Mouse (Mus musculus): ENCODE data around the gene Slc16a6. TPM values are rescaled to one million over a fixed set of nuclear protein-coding genes. Genes with fewer than 3 reads are reported as not detected.

Slc16a6 gene
- polyA plus RNA-seq, 1 experiment from 2014 or later = 3.6 TPM

DNA sequence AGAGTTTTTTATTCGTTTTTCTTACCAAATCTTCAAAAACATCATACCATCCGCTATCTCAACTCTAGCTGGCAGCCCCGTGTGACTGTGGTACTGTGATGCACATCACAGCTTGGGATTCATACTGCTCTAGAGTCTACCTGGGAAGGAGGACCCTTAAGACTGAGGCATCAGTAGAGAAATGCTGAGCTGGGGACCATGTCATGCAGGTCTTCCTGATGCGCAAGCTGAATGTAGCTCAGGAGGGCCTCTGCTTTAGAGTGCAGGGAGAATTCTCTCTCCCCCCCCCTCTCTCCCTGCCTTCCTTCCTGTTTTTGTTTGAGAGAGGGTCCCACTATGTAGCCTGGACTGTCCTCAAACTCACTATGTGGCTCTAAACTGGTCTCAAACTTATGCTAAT is 32.8 kb downstream of the Slc16a6 start:
- Histone ChIP-seq H3K36me3 (ENCODE audit: poor library complexity, severe bottlenecking) (peaks cover 28% of the 10 kb centered on the region), H3K4me3 (no peak overlapping the region; the same call in 1 of the 2 replicates), H3K9ac (no peak overlapping the region), H3K9me3 (replicated peaks) (no peaks in the 10 kb centered on the region), H3K27ac (no peak overlapping the region), H3K4me2 (peak overlapping the region; percentile 69), H3K4me1 (peaks cover 8% of the 10 kb centered on the region), H3K27me3 (peaks cover 5% of the 10 kb centered on the region; the same call in 1 of the 2 replicates)
- no peak for ATAC-seq
- 61% methylated on average over 4 of the region's 4 CpGs for WGBS

DNA sequence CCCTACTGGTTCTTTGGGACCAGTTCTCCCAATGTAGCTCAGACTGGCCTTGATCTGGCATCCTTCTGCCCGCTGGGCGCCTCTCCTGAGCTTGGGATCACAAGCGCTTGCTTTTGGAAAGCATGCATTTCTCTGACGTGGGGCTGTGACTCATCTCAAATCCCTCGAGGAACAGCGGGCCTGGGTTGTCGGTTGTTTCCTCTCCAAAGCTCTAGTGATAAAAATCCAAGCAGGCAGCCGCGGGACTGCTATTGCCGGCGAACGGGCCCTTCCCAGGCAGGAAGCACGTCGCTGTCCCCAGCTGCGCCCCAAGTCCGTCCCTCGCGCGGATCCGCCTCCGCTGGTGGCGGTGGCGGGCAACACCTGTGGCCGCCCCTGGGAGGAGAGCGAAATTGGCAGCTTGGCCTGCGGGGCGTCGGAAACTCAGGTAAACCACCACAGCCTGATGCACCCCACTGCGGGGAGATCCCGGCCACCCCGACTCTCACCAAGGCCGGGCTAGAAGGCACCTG is 33.5 kb downstream of the Slc16a6 start:
- no peak overlapping the region for H3K27ac ChIP-seq
- peak overlapping the region; percentile 43 for H3K4me3 ChIP-seq
- H3K9me3 ChIP-seq (replicated peaks) = no peaks in the 10 kb centered on the region
- peaks cover 35% of the 10 kb centered on the region for H3K36me3 ChIP-seq (ENCODE audit: poor library complexity, severe bottlenecking)
- H3K27me3 ChIP-seq = peaks cover 5% of the 10 kb centered on the region; the same call in 1 of the 2 replicates
- peaks cover 8% of the 10 kb centered on the region for H3K4me1 ChIP-seq
- 2% methylated on average over 32 of the region's 32 CpGs for WGBS
- ATAC-seq = peak; percentile 61
- peak overlapping the region; percentile 67 for H3K9ac ChIP-seq
- peak overlapping the region; percentile 69 for H3K4me2 ChIP-seq

DNA sequence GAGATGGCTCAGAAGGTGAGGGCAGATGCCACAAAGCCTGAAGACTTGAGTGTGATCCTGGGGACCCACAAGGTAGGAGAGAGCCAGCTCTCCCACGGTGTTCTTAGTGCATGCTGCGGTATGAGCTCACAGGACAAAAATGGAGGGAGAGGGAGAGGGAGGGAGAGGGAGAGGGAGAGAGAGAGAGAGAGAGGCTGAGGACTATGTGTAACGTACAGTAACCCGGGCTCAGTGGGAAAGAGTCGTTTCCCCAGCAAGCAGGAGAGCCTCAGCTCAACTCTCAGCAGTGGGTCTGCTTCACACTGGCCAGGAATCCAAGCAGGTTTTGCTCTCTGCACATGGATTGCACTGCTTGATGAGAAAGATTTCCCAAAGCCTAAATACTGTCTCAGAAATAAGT is 34.2 kb downstream of the Slc16a6 start:
- peak; percentile 55; the same call in 1 of the 2 replicates for ATAC-seq
- 17% methylated on average over 5 of the region's 5 CpGs for WGBS
- peaks cover 5% of the 10 kb centered on the region; the same call in 1 of the 2 replicates for H3K27me3 ChIP-seq
- peak overlapping the region; percentile 69 for H3K4me2 ChIP-seq
- no peak overlapping the region for H3K9ac ChIP-seq
- no peak overlapping the region for H3K4me3 ChIP-seq
- H3K4me1 ChIP-seq = peaks cover 8% of the 10 kb centered on the region
- H3K36me3 ChIP-seq (ENCODE audit: poor library complexity, severe bottlenecking) = peaks cover 42% of the 10 kb centered on the region
- H3K27ac ChIP-seq = no peak overlapping the region
- no peaks in the 10 kb centered on the region for H3K9me3 ChIP-seq (replicated peaks)

DNA sequence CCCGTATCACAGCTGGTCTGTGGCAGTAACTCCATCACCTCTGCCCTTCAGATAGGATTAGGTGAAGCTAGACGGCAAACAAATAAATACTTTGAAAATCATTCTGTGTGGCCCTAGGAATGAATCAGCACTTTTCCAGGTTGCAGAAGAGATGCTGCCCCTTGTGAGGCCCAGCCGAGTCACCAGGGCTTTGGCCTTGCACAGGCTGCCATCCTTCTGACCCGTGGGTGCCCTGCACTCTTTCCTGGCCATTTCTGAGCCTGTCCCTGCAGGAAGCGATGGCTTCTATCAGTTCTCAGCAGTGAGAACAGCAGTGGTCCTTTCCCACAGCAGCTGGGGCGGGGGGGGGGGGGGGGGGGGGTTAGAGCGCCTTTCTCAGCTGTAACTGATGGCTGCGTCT is 36.5 kb downstream of the Slc16a6 start:
- H3K4me3 ChIP-seq = no peak overlapping the region
- 60% methylated on average over 8 of the region's 8 CpGs for WGBS
- H3K36me3 ChIP-seq (ENCODE audit: poor library complexity, severe bottlenecking) = peaks cover 48% of the 10 kb centered on the region

DNA sequence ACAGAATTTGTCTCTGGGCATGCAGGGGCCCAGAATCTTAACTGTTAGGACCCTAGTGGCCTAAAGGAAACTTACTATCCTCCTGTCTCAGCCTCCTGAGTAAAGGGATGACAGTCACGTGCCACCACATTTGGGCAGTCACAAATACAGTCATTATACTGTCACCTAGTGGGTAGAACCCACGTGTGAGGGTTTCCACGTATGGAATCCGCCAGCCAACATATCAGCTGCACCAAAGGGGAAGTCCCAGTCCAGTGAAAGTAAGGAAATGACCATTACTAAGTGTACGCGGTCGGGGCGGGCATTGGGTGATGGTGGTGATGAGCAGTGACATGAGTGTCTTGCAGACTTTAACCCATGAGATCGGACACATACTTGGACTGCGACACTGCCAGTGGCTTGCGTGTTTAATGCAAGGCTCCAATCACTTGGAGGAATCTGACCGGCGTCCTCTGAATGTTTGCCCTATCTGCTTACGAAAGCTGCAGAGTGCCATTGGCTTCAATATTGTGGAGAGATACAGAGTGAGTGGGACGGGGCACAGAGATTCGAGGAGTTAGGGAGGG is 39.1 kb downstream of the Slc16a6 start:
- H3K4me2 ChIP-seq = no peak overlapping the region
- no peak for ATAC-seq
- no peak overlapping the region for H3K9ac ChIP-seq
- H3K27me3 ChIP-seq = no peaks in the 10 kb centered on the region
- peaks cover 7% of the 10 kb centered on the region for H3K4me1 ChIP-seq
- H3K27ac ChIP-seq = no peak overlapping the region
- H3K4me3 ChIP-seq = no peak overlapping the region
- H3K9me3 ChIP-seq (replicated peaks) = no peaks in the 10 kb centered on the region
- H3K36me3 ChIP-seq (ENCODE audit: poor library complexity, severe bottlenecking) = peaks cover 68% of the 10 kb centered on the region
- WGBS = 94% methylated on average over 16 of the region's 16 CpGs

More for the DNA sequence above, 36.5 kb downstream of the Slc16a6 start:
- H3K4me1 ChIP-seq = peaks cover 8% of the 10 kb centered on the region
- H3K4me2 ChIP-seq = no peak overlapping the region
- H3K9me3 ChIP-seq (replicated peaks) = no peaks in the 10 kb centered on the region
- no peak overlapping the region for H3K9ac ChIP-seq
- no peak overlapping the region for H3K27ac ChIP-seq
- ATAC-seq = no peak
- H3K27me3 ChIP-seq = peaks cover 5% of the 10 kb centered on the region; the same call in 1 of the 2 replicates

DNA sequence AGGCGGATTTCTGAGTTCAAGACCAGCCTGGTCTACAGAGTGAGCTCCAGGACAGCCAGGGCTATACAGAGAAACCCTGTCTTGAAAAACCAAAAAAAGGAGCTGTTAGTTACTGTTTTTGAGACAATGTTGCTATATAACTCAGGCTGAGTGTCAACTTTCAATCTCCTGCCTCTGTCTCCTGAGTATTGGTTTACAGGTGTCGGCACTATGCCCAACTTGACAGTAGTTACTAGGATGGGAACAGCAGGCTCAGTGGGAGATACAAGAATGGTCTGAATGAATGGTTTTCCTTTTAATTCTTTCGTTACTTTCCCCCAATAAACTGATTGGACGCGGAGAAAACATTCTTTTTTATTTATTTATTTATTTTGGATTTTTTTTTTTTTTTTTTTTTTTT is 46.0 kb downstream of the Slc16a6 start:
- peaks cover 17% of the 10 kb centered on the region for H3K4me1 ChIP-seq

DNA sequence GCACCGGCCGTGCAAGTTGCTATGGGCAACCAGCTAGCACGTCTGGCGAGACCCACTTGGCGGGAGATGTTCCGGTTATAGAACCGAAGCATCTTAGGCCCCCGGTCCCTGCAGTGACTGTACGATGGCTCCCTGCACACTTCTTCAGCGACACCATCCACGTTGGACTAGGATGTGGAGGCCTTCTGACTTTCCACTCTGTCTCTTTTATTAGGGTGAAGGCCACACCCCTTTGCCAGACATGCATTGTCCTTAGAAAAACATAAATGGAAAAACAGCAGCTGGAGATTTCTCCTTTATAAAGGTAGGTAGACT is 47.2 kb downstream of the Slc16a6 start:
- Histone ChIP-seq H3K9me3 (replicated peaks) (0 out of 2 replicates have a peak, but pooled peaks cover 5% of the 10 kb centered on the region), H3K4me2 (peak overlapping the region; percentile 69), H3K27me3 (no peaks in the 10 kb centered on the region), H3K4me3 (peak overlapping the region; percentile 68), H3K9ac (peak overlapping the region; percentile 77), H3K36me3 (ENCODE audit: poor library complexity, severe bottlenecking) (peaks cover 29% of the 10 kb centered on the region), H3K27ac (peak overlapping the region; percentile 87), H3K4me1 (peaks cover 12% of the 10 kb centered on the region)
- WGBS = 0% methylated on average over 11 of the region's 11 CpGs
- ATAC-seq = no peak

More for the DNA sequence above, 46.0 kb downstream of the Slc16a6 start:
- H3K36me3 ChIP-seq (ENCODE audit: poor library complexity, severe bottlenecking) = peaks cover 32% of the 10 kb centered on the region
- H3K27ac ChIP-seq = no peak overlapping the region
- 93% methylated on average over 5 of the region's 5 CpGs for WGBS
- H3K9ac ChIP-seq = no peak overlapping the region
- H3K4me3 ChIP-seq = no peak overlapping the region
- peak overlapping the region; percentile 69; the same call in 1 of the 2 replicates for H3K4me2 ChIP-seq
- ATAC-seq = no peak
- 0 out of 2 replicates have a peak, but pooled peaks cover under 1% of the 10 kb centered on the region for H3K9me3 ChIP-seq (replicated peaks)
- no peaks in the 10 kb centered on the region for H3K27me3 ChIP-seq

DNA sequence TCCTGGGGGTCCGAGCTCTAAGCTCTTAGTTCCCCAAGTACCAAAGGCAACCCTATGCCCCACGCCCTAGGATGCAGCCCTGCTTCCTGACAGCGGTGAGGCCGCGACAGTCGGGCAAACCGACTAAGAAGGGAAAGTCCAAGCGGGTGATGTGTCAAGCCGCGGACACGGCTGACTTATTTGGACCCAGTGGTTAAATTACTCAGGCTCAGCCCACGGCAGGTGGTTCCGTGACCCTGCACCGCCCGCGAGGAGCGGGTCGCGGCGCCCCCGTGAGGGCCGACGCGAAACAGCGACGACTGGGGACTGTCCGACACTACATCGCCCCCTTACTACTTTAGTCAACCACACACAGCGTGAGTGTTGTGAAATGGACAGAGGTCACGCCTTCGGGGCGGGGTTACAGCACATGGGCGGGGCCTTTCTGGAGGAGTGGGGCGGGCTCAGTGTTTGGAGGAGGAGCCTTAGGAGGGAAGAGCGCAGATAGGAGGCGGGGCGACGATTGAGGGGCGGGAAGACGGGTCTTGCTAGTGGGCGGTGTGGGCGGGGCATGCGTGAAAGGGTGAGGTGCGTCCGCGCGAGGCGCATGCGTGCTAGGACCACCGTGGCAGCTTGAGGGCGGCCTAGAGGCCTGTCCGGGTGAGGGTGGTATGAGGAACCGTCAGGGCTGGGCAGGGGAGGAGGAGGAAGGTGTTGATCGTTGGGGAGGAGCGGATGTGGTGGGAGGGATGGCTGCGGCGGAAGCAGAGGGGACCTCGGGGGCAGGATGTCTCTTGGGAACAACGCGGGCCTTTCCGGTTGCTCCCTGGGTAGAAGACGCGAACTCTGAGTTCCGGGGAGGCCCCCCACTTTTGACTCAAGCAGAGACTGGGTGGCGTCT is 47.8 kb downstream of the Slc16a6 start, which contains the start of gene Amz2:
Gene Amz2 (plus strand): TSS at position 555 of the 880 bp plus-strand sequence.
- ATAC-seq = peak; percentile 95
- under 1% methylated on average over 63 of the region's 65 CpGs for WGBS
- H3K27me3 ChIP-seq = no peaks in the 10 kb centered on the region

DNA sequence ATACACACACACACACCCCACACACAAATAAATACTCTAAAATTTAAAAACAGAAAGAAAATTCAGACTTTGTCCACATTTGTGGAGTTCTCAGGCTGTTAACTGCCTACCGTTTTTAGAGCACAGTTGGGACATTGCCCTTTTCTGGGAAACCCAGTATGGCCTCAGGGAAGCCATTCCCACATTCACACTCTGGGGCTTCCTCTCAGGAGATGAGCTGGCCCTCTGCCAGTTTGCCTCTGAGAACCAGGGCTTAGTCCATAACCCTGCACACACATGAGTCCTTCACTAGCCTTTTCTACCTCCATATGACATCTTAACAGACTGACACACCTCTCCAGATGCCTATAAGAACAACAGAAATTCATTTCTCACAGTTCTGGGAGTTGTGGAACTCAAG is 50.1 kb downstream of the Slc16a6 start:
- Histone ChIP-seq H3K27me3 (no peaks in the 10 kb centered on the region), H3K27ac (no peak overlapping the region), H3K9ac (no peak overlapping the region), H3K4me2 (no peak overlapping the region), H3K36me3 (ENCODE audit: poor library complexity, severe bottlenecking) (peaks cover 2% of the 10 kb centered on the region; the same call in 1 of the 2 replicates), H3K4me1 (peaks cover 10% of the 10 kb centered on the region), H3K9me3 (replicated peaks) (0 out of 2 replicates have a peak, but pooled peaks cover 5% of the 10 kb centered on the region), H3K4me3 (no peak overlapping the region)
- ATAC-seq = no peak
- 70% methylated on average over 1 of the region's 1 CpGs for WGBS

More for the DNA sequence above, 47.8 kb downstream of the Slc16a6 start, which contains the start of gene Amz2:
- H3K4me2 ChIP-seq = peak within 1 kb of the TSS; percentile 69
- H3K36me3 ChIP-seq (ENCODE audit: poor library complexity, severe bottlenecking) = peaks cover 25% of the 10 kb centered on the region
- peak within 1 kb of the TSS; percentile 87 for H3K27ac ChIP-seq
- peaks cover 10% of the 10 kb centered on the region for H3K4me1 ChIP-seq
- 0 out of 2 replicates have a peak, but pooled peaks cover 5% of the 10 kb centered on the region for H3K9me3 ChIP-seq (replicated peaks)
- H3K4me3 ChIP-seq = peak within 1 kb of the TSS; percentile 68
- peak within 1 kb of the TSS; percentile 77 for H3K9ac ChIP-seq

DNA sequence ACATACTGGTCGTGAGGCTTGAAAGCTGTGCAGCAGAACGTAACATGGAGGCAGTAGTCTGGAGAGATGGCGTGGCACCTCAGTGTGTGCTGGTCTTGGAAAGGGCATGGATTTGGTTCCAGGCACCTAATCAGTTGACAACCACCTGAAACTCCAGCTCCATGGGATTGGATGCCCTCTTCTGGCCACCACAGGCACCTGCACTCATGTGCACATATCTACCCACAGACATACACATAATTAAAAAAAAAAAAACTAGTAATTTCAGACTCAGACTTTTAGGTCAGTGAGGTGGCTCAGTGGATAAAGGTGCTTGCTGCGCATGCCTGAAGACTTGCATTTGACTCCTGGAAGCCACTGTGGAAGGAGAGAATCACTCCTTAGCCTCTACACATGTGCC is 51.1 kb downstream of the Slc16a6 start:
- ATAC-seq = no peak
- Histone ChIP-seq H3K4me1 (peaks cover 8% of the 10 kb centered on the region), H3K4me3 (no peak overlapping the region), H3K27me3 (no peaks in the 10 kb centered on the region), H3K4me2 (no peak overlapping the region), H3K9ac (no peak overlapping the region), H3K36me3 (ENCODE audit: poor library complexity, severe bottlenecking) (no peaks in the 10 kb centered on the region), H3K9me3 (replicated peaks) (0 out of 2 replicates have a peak, but pooled peaks cover 5% of the 10 kb centered on the region), H3K27ac (no peak overlapping the region)
- WGBS = 97% methylated on average over 4 of the region's 4 CpGs

DNA sequence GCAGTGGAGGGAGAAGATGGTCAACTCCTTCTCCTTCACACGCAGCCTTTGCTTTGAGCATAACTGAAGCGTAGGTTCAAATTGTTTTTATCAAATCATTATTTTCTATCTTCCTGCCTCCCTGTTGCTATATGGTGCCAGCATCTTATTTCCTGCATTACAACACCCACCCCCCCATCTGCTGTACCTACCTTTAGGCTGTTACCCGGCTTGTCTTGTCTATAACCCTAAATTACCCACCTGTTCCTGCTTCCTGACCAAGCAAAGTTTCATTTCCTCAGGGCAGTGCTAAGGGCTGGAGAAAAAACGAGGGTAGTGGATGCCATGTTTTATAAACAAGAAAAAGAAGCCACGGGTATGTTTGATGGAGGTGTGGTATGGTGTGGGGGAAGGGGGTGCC is 52.2 kb downstream of the Slc16a6 start:
- no peaks in the 10 kb centered on the region for H3K27me3 ChIP-seq
- H3K27ac ChIP-seq = no peak overlapping the region

DNA sequence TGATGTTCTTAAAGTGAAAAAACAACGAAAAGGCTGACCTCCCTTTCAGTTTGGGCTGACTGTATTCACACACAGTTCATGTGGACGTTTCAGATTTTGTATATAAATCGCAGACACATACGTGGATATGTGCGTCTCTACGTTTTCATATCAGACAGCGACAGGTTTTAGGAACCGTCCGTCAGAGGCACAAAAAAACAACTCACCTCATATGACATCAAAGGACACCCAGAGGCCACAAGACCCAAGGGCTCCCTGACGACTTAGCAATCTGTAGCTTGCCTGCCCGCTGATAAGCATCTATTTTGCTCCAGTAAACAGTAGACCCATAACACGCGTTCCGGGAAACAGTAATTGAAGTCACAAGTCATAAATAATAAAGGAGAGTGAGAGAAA is 52.8 kb downstream of the Slc16a6 start:
- Histone ChIP-seq H3K9ac (no peak overlapping the region), H3K9me3 (replicated peaks) (0 out of 2 replicates have a peak, but pooled peaks cover 5% of the 10 kb centered on the region), H3K4me2 (no peak overlapping the region), H3K4me1 (no peaks in the 10 kb centered on the region), H3K27ac (no peak overlapping the region), H3K4me3 (no peak overlapping the region), H3K36me3 (ENCODE audit: poor library complexity, severe bottlenecking) (no peaks in the 10 kb centered on the region), H3K27me3 (no peaks in the 10 kb centered on the region)
- WGBS = 88% methylated on average over 14 of the region's 14 CpGs
- no peak for ATAC-seq

More for the DNA sequence above, 52.2 kb downstream of the Slc16a6 start:
- WGBS = 93% methylated on average over 5 of the region's 5 CpGs
- H3K4me2 ChIP-seq = no peak overlapping the region
- H3K4me3 ChIP-seq = no peak overlapping the region
- H3K9ac ChIP-seq = no peak overlapping the region
- H3K9me3 ChIP-seq (replicated peaks) = 0 out of 2 replicates have a peak, but pooled peaks cover 5% of the 10 kb centered on the region
- H3K4me1 ChIP-seq = no peaks in the 10 kb centered on the region
- ATAC-seq = no peak
- H3K36me3 ChIP-seq (ENCODE audit: poor library complexity, severe bottlenecking) = no peaks in the 10 kb centered on the region
